Mouse (Mus musculus) cerebellum, adult 9-11 months (tissue): ENCODE results near the gene Hal.
A peak's percentile ranks its signal among the peaks of the same experiment; 100 is the strongest.

Source experiments
- DNase-seq: peaks from one replicate; pipeline ENCODE4 v3.0.0; 2022

The Hal gene

DNA sequence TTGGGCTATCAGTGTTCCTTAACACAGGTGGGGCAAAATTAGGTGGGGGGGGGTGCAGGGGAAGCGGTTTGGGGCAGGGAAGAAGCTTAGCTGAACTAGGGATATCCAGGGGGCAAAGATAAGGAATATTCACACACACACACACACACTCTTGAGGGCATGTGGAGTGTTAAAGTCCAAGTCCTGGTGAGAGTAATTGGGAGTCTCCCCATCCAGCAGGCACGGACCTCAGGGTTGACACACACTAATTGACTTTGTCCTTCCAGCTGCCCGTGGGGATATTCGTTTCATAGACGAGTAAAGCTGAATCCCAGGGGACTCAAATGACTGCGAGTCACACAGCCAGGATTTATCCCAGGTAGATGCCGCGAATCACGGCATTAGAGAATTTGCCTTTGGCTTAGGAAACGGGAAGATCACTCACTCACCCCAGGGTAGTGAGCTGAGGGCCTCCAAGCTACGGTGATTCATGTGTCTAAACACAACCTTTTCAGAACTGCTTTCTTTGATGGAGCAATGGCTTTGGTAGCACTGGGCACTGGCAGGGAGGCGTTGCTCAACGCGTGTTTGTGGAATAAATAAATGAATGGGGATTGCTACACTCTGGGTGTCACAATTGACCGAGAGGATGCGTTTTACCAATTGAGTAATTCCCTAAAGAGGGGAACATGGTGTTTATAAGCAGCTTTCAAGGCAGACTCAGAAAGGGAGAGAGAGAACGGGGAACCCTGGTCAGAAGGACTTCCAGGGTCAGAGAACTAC is at the start of gene Hal:
Gene Hal (plus strand): TSS at position 703 of the 762 bp plus-strand sequence.
- DNase-seq, result no peak

DNA sequence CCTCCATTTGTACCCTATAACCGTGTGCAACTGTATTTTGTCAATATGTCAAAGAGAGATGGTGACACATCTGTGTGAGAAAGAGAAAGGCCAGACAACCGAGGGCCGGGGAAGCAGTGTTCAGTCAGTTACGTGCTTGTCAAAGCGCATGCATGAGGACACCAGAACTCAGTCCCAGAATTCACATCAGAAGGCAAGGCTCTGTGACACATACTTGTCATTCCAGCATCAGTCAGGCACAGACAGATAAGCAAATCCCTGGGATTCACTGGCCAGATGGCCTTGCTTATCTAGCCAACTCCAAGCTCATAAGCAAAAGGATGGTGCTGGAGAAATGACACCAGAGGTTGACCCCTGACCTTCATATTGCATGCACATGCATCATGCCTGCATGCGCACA is 47.1 kb upstream of the Hal start:
- DNase-seq, result no peak

DNA sequence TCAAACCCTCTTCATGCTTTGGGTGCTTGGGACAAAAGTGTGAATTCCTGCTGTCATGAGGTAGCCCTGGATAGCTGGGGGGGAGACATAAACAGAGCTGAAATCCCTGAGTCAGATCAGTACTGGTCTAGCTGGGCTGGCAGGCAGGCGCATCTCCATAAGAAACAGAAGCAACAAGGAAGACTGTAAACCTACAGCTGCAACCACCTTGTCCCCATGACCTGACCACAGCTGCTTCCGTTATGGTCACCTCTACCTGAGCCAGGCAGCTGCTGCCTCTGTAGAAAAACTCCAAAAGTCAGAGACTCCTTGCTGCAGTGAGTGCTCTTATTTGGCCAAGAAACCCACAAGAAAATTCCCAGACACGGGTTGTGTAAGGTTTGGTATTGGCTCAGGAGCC is 46.4 kb upstream of the Hal start:
- no peak for DNase-seq

DNA sequence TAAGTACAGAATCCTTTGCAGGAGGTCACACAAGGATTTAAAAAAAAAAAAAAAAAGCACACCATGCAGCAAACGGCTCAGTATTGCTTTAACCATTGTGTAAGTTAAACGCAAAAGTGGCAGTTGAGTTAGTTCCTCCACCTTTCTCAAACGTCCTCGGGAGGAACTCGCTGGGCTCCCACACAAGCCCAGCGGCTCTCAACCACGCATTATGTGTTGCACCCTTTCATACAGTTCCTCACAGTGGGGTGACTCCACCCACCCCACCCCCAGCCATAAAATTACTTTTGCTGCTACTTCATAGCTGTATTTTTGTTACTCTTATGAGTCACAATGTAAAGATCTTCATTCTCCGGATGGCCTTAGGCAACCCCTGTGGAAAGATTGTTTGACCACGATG is 44.2 kb upstream of the Hal start:
- no peak for DNase-seq

DNA sequence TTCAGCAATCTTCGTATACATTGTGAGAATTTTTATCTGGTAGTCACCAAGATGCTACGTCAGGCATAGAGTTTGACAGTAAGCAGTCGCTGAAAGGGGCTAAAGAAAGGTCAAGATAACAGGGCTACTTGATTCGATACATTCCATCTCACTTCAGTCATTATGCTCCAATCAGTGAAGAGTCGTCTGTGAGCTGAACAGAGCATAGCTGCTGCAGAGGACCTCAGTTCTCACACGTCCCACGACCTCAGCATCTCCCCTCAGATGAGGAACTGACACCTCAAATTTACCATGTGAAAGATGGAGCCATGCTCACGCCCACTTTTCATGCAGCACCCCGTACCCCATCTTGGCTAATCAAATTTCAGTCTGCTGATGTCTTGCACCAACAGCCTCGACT is 41.2 kb upstream of the Hal start:
- DNase-seq, result no peak

DNA sequence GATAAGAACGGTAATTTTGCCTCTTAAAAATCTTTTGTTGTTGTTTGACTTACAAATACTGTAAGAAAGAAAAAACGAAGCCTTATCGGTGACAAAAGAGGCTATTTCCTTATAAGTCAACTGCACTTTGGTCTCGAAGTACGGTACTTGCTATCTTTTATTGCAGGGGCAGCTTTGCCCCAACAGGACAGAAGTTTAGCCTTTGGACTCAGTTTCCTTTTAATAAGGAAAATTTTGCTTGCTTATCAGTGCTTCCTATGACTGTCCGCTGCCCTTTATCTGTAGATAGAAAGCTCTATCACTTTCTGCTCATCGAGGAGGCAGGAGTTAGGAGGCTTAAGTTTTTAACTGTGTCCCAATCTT is 33.9 kb upstream of the Hal start:
- no peak for DNase-seq

DNA sequence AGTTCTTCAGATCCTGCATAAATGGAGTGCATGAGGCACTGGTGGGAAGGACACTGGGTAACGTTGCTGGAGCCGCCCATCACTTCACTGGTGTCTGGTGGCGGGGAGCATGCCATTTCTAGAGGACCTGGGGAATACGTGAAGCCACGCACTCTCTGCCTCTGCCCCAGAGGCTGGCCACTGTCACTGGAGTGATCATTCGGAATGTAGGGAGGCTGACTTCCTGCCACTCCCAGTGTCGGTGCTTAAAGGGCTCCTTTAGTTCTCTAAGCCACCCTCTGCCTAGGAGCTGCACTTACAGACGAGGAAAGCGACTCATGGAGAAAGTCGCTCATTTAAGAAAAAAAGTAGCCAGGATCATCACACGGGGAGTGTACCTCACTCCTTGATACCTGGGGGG is 28.5 kb upstream of the Hal start:
- DNase-seq, result no peak

DNA sequence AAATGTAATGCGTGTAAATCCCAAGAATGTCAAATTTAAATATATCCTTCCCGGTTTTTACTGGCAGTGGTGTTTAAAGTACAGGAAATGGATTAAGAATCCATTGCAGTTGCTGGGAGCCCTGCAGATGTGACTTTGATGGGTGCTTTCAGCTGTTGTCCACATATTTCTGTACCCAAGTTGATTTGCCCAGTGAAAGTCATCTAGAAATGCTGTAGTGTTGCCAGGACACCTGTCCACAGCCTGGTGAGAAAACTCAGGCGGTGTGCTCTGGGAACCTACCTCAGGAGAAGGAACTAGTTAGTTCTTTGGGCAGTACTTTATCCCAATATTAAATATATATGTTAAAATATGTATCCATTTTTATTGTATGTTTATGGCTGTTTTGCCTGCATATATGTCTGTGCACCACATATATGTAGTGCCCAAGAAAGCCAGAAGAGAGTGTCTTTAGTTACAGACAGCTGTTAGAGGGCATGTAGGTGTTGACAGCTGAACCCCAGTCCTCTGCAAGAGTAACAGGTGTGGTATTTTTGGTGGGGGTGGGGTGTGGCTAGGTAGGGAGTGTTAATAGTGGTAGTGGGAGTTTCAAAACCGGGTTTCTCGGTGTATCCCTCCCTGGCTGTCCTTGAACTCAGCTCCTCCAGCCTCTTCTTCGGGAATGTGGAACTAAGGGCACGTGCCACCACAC is 25.7 kb upstream of the Hal start:
- DNase-seq, result no peak

DNA sequence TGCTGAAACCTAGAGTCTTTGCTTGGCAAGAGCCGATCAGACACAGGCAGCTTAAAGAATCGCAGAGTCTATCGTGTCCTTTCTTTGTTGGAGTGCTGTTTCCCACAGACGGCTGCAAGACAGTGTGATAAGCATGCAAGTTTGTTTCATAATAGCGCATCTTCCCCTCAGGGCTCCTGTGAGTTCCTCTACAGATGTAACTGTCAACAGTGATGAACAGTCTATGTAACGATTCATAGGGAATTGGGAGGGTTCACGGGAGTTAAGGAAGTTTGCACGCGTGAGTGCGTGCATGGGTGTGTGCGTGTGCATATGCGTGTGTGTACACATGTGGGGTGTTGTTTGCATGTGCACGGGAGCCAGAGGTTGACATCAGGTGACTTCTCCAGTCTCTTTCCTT is 25.0 kb upstream of the Hal start:
- no peak for DNase-seq

DNA sequence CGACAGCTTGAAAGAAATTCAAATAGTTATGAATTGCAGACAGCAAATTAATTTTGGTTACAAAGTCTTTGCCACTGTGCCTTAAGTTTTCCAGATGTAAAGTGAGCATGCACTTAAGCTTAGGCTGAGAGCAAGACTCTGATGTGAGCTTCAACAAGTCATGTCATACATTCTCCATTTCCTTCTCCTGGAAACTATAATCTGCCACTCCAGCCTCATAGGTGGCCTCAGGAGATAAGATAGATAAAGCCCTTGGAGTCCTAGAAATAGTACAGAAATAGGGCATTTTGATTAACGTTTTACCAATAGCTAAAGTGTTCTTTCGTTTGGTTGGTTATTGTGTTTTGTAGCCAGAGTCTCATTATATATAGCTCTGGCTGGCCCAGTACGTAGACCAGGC is 21.3 kb upstream of the Hal start:
- DNase-seq, result no peak

DNA sequence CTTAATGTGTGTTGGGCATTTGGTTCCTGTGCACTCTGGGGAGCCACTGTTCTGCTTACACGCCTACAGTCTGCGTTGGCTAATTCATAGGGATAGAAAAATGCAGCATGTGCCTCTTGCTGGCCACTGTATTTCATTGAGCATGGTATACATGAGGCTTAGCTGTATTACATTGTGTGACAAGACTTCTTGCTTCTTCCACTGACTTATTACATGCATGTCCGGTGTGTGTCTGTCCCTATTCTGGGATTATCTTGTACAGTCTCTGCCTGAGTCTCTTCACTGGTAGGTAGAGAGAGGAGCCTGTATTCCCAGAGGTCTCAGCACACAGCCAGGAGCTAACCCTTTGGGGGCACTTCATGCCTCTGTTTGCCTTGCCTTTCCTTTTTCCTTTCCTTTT is 20.8 kb upstream of the Hal start:
- DNase-seq, result no peak

DNA sequence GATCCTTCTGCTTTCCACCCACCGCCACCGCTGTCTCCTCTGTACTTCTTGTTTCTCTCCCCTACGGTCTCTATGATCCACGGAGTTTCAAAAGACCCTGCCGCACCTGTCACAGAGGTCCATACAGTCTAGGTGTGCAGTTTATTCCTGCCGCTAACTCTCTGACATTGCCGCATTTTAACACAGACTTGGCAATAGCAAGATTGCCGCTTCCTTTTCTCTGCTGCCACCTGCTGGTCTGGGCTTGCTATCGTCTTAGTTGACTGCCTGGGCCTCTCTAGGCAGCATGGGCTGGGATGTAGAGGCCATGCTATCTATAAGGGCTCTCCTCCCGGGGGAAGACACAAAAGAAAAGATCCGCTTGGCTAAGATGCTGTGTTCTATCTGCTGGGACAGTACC is 17.2 kb upstream of the Hal start:
- peak; percentile 76 for DNase-seq

DNA sequence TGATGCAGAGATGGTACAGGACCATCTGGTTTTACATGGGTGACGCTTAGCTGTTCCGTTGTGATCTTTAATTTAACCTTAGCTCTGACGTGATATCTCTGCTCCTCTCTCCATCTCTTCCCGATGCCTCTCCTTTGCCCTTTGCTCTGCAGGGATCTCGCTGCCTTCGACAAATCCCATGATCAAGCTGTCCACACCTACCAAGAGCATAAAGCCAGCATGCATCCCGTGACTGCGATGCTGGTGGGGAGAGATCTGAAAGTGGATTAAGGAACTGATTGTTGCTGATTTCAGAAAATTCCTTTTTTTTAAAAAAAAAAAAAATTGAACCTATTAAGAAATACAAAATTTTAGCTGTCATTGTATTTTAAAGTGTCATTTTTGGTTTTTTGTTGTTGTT is 4.1 kb upstream of the Hal start:
- no peak for DNase-seq

DNA sequence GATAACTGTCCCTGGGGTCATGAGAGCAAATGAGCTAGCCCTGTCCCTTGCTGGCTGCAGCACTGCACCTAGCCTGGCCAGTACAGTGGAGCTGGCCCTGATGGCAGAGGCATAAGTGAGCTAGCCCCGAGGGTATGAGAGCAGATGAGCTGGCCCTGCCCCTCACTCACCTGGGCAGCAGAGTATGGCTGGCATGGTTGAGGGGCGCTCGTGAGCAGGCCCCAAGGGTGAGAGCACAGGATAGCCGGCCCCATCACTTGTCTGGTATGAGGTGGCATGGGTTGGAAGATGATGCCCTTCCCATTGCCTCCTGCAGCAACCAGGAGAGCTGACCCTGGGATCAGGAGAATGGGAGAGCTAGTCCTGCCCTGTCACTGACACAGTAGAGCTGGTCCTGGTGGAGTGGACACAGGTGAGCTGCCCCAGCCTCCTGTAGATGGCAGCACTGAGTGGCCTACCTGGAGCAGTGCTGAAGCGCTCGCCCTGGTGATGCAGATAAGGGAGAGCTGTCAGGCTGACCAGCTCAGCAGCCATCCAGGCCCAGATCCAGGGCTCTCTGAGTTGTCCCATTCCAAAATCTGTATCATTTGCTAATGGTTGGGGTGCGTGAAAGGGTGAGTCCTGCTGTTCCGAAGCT is 3.4 kb upstream of the Hal start:
- DNase-seq, result peak; percentile 74

DNA sequence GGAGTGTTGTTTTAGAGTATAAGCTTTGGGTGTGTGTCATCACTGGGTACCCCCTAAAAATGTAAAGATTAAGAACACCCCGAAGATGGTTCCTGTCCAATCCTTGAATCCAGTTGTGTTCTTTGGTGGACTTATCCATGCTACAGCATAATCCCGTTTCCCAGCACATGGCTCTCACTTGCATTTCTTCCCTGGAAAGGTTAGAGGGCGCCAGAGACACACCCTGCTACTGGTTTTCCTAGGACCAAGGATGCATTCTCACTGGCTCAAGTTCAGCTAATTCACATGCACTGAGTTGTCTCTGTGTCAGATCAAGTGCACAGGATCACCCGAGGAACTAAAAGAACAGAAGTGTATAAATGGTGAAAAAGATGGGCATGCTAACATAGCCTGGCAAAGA is 1.9 kb upstream of the Hal start:
- DNase-seq, result peak; percentile 45

DNA sequence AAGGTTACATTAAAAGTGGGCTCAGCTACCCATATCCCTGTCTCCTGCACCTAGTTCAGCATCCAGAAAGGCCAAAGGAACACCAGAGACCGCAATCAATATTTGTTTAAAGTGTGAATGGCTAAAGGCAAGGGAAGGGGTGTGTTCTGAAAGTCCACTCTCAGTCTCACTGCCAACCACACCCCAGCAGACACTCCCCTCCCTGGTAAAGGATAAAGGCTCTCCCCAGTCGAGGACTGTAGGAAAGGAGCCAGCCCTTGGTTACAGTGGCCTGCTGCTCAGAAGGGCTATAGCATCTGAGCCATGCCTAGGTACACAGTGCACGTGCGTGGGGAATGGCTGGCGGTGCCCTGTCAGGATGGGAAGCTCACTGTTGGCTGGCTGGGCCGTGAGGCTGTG is 259 bp downstream of the Hal start:
- no peak for DNase-seq

DNA sequence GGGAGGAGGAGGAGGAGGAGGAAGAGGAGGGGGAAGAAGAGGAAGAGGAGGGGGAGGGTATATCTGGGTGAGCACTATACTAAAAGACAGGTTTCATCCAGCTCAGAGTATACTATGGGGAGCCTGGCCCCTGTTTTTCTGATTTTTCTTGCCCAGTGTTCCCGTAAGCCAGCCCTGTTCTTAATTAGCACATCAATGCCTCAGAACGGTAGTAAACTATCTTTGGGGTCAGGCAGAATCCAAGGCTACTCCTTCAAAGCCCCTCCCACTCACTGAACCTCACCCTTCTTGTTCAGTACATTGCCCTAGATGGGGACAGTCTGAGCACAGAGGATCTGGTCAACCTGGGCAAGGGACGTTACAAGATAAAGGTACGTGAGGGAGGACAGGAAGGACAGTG is 1.9 kb downstream of the Hal start:
- DNase-seq, result no peak

DNA sequence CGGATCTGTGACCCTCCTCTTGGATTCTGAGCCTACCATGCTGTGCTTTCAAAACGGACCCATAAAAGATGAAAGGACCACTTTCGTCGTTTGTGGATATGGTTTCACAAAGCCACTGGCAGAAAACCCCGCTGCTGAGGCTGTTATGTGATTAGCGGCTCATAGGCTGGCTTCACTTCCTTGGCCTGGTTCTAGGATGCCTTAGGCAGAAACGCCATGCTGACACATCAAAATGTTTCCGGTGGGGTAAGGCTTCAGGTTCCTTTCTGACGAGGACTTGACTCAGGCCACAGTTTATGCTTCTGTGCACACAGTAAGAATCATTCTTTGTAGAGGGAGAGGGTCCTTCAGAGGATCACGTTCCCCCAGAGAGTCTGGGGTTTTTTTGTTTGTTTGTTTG is 12.3 kb downstream of the Hal start:
- no peak for DNase-seq

DNA sequence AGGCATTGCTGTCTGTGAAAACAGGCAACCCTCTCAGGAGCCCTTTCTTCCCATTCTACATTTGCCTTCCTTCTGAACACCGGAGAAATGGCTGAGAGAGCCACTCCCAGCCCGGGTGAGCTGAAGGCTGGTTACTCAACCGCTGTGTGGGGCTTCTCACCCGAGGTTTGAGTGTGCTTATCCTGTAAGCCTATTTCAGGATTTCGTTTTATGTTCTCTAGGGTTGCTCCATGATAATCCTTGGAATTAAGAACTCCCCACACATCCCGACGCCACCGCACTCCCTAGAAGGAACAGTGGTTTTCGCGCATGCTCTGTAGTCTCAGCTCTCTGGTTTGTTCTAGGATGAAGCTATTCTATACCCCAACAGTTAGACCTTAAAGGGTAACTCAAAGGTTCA is 12.8 kb downstream of the Hal start:
- no peak for DNase-seq

DNA sequence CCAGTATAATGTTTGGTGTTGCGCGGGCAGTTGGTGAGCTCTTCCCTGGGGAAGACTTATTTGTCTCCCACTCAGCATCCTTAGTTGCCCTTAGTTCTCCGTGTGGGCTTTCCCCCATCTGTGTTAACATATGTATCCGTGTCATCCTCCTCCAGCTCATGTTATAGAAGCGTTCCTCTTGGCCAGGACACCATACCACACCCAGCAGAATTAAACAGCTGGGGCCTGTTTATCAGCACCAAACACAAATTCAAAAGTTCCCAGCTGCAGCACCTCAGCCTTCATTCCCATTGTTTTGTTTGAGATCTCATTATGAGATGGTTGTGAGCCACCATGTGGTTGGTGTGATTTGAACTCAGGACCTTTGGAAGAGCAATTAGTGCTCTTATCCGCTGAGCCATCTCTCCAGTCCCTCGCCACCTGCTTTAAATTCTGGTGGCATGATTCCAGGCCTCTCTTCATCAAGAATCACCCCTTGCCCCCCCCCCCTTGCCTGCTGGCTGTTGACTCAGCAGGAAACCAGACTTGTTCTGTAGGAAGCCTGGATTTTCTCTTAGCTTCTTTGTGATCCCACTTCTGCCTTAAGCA is 19.9 kb downstream of the Hal start:
- no peak for DNase-seq

DNA sequence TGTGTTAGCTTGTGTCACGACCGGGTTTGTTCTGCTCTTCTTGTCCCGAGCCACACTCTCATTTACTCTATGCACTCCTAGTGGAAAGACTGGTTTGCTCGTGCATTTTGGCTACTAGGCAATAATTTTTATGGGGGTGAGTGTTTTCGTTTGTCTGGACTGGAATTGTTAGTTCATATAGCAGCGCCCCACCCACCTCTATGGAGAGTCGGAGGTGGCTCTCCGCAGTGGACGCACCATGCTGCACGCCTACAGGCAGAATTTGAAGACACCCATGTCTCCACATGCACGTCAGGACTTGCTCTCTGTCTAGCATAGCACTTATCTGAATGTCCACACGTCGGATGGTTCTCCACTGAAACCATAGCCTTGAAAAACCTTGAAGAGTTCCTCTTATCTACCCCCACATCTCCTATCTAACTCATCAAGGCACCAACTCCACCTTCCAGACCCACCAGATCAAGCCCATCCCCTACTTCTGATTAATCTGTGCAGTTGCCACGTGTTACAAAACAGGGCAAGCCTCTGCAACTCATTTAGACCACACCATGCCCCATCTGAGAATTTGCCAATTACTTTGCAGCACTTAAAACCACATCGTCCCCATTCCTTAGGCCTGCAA is 21.1 kb downstream of the Hal start:
- no peak for DNase-seq

DNA sequence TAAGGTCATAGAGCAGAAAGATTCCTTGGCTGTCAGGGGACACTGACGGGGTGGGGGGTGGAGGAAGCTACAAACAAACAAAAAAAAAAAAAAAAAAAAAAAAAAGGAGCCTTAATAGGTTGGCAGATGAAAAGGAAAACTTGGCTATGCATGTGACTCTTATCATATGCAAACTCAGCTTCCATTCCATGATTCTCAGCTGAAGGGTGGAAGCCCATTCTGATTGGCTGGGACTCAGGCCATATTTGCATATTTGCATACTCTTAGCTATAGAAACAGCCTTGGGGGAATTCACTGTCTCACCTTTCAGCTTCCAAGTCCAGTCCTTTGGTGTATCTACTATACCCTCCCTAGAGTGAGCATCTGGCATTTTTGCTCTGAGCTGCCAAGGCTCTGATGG is 26.9 kb downstream of the Hal start:
- no peak for DNase-seq

DNA sequence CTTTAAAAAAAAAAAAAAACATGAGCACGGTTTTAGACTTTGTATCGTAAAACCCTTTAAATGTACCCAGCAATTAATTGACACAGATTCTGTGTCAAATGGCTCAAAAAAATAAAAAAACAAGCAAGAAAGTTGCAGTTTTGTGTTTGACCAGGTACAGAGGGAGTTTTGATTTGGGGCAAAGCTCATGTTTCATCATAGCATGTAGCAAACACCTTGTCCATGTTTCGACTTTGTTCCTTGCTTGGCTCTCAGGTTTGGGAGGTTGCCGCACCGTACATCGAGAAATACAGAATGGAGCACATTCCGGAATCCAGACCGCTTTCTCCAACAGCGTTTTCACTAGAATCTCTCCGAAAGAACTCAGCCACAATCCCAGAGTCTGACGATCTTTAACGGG is 27.4 kb downstream of the Hal start:
- DNase-seq, result no peak

DNA sequence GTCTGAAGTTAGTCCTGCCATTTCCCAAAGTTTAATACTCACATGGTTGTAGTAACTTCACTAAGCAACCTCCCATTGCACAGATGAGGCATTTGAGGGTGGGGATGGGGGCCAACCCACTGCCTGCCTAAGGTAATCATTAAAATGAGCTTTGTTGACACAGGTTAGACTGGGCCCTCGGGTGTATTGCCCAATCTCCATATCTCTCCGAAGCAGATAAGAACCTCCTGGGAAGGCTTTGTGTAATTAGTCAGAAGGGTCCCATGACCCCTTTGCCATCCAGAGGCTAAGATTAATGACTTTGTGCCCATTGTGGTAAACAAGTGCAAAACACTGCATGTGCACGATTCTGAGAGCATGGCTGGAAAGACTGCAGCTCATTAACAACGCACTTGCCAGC is 29.2 kb downstream of the Hal start:
- no peak for DNase-seq
